Mouse (Mus musculus) heart, embryonic 12.5 days (tissue): ENCODE data around the gene Gm20604. TPM values are rescaled to one million over a fixed set of nuclear protein-coding genes. Genes with fewer than 3 reads are reported as not detected.
A peak's percentile ranks its signal among the peaks of the same experiment; 100 is the strongest.

Experiments
- ATAC-seq: fragments of 200-750 bp; cut with Nextera tagmentation; 2 replicates; pipeline ENCODE4 v1.8.0; 2017; ENCODE audit warnings: moderate TSS enrichment, moderate library complexity; ENCODE audit not compliant: insufficient number of reproducible peaks, low FRiP score
- H3K27ac ChIP-seq: fragments of 300-500 bp; sonication (generic); 2 replicates; pipeline ENCODE4 v1.5.1; 2016; ENCODE audit warnings: mild to moderate bottlenecking, moderate library complexity; ENCODE audit not compliant: poor library complexity, severe bottlenecking
- H3K27me3 ChIP-seq: fragments of 300-500 bp; sonication (generic); replicated peaks from 2 replicates; pipeline ENCODE4 v1.6.1; 2016; ENCODE audit warnings: mild to moderate bottlenecking, moderate library complexity
- H3K36me3 ChIP-seq: fragments of 300-500 bp; sonication (generic); 2 replicates; pipeline ENCODE4 v1.6.1; 2016; ENCODE audit warnings: mild to moderate bottlenecking, moderate library complexity
- H3K4me1 ChIP-seq: fragments of 300-500 bp; sonication (generic); replicated peaks from 2 replicates; pipeline ENCODE4 v1.6.1; 2016; ENCODE audit warnings: mild to moderate bottlenecking
- H3K4me2 ChIP-seq: fragments of 300-500 bp; sonication (generic); 2 replicates; pipeline ENCODE4 v1.6.1; 2016; ENCODE audit warnings: mild to moderate bottlenecking, moderate library complexity
- H3K4me3 ChIP-seq: fragments of 300-500 bp; sonication (generic); 2 replicates; pipeline ENCODE4 v1.5.1; 2016; ENCODE audit warnings: mild to moderate bottlenecking
- H3K9ac ChIP-seq: fragments of 300-500 bp; sonication (generic); 2 replicates; pipeline ENCODE4 v1.6.1; 2016; ENCODE audit warnings: mild to moderate bottlenecking, moderate library complexity
- H3K9me3 ChIP-seq: fragments of 300-500 bp; sonication (generic); replicated peaks from 2 replicates; pipeline ENCODE4 v1.6.1; 2016; ENCODE audit warnings: mild to moderate bottlenecking, moderate library complexity
- WGBS: fragments of 180-500 bp; shearing (Covaris S2); methylation state at CpG from one replicate; pipeline ENCODE4 v1.1.7; 2016; 5-methylcytosine and 5-hydroxymethylcytosine counted together
- polyA plus RNA-seq: library from polyadenylated mRNA; unstranded; fragments of >200 nt; fragmentation: Nextera tagmentation; extraction: Ambion mirVana; gene quantifications from 2 replicates; pipeline ENCODE4 v1.2.1, GENCODE M21; 2016

Gm20604 gene
- polyA plus RNA-seq, 1 experiment from 2014 or later, result 19.5 TPM

- H3K4me3 ChIP-seq, result peak overlapping the region; percentile 77
- 0 out of 2 replicates have a peak, but pooled peaks cover 3% of the 10 kb centered on the region for H3K27me3 ChIP-seq
- H3K27ac ChIP-seq, result peak overlapping the region; percentile 55
- H3K9ac ChIP-seq, result peak overlapping the region; percentile 85
- WGBS, result 3% methylated on average over 44 of the region's 45 CpGs
- no peaks in the 10 kb centered on the region for H3K36me3 ChIP-seq
- peak overlapping the region; percentile 98 for H3K4me2 ChIP-seq
- H3K9me3 ChIP-seq, result no peaks in the 10 kb centered on the region
- peak; percentile 83 for ATAC-seq
- H3K4me1 ChIP-seq, result peaks cover 40% of the 10 kb centered on the region
Measured at GRCm38 (mm10) chr12:102705216-102705871, 53.1 kb downstream of the Gm20604 start.

GRCm38 (mm10) chr12:102704457-102705198 is 53.8 kb downstream of the Gm20604 start, which contains the start of gene Itpk1:
Gene Itpk1 (minus strand): TSS chr12:102704930.
- WGBS, result under 1% methylated on average over 79 of the region's 105 CpGs
- H3K9ac ChIP-seq, result peak within 1 kb of the TSS; percentile 85
- ATAC-seq, result peak; percentile 93
- H3K27me3 ChIP-seq, result 0 out of 2 replicates have a peak, but pooled peaks cover 3% of the 10 kb centered on the region
- H3K4me1 ChIP-seq, result peaks cover 40% of the 10 kb centered on the region
- H3K4me2 ChIP-seq, result peak within 1 kb of the TSS; percentile 98
- peak within 1 kb of the TSS; percentile 55 for H3K27ac ChIP-seq
- no peaks in the 10 kb centered on the region for H3K36me3 ChIP-seq
- no peaks in the 10 kb centered on the region for H3K9me3 ChIP-seq
- H3K4me3 ChIP-seq, result peak within 1 kb of the TSS; percentile 77

- no peak overlapping the region for H3K27ac ChIP-seq
Measured at GRCm38 (mm10) chr12:102703921-102704408, 54.5 kb downstream of the Gm20604 start.

DNA sequence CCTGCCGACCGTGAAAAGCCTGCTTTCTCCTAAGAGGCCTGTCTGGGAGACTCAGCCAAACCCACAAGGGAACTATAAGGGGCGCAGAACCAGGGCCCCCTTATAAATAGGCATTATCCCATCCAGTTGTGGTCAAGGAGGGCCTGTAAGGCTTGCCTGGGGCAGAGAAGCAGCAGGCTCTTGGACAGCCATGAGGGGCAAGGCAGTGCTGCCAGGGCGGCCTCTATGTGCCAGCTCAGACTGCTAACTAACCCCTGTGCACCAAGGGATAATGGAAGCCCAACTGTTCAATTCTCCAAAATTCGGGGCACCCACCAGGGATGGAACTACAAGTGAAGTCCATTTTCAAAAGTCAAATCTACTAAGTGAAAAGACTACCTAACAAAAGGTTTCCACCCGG is 55.0 kb downstream of the Gm20604 start:
- H3K4me3 ChIP-seq, result peak overlapping the region; percentile 77
- no peak overlapping the region for H3K27ac ChIP-seq
- H3K4me2 ChIP-seq, result peak overlapping the region; percentile 98
- H3K27me3 ChIP-seq, result 0 out of 2 replicates have a peak, but pooled peaks cover 3% of the 10 kb centered on the region
- H3K36me3 ChIP-seq, result no peaks in the 10 kb centered on the region
- WGBS, result 55% methylated on average over 6 of the region's 6 CpGs
- peaks cover 40% of the 10 kb centered on the region for H3K4me1 ChIP-seq
- no peak for ATAC-seq
- H3K9me3 ChIP-seq, result no peaks in the 10 kb centered on the region
- H3K9ac ChIP-seq, result peak overlapping the region; percentile 44; the same call in 1 of the 2 replicates

More at GRCm38 (mm10) chr12:102703921-102704408, 54.5 kb downstream of the Gm20604 start:
- H3K4me2 ChIP-seq, result peak overlapping the region; percentile 98
- 0 out of 2 replicates have a peak, but pooled peaks cover 3% of the 10 kb centered on the region for H3K27me3 ChIP-seq
- no peak for ATAC-seq
- no peaks in the 10 kb centered on the region for H3K36me3 ChIP-seq
- no peaks in the 10 kb centered on the region for H3K9me3 ChIP-seq
- H3K4me1 ChIP-seq, result peaks cover 40% of the 10 kb centered on the region
- 12% methylated on average over 17 of the region's 17 CpGs for WGBS
- peak overlapping the region; percentile 77 for H3K4me3 ChIP-seq
- H3K9ac ChIP-seq, result peak overlapping the region; percentile 80

DNA sequence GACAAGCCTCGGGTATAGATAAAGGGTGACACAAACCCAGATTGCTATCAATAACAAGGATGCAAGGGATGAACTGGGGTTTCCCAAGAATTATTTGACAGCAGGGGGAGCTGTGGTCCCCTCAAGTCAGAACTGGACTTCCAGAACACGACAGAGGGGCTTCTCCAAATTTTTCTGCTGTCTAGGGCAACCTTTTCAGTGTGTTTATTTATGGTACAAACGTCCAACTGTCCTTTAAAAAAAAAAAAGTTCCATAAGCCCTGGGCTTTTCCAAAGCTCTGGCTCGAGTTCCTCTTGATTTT is 55.4 kb downstream of the Gm20604 start:
- Histone ChIP-seq H3K9me3 (no peaks in the 10 kb centered on the region), H3K4me3 (peak overlapping the region; percentile 77), H3K27ac (no peak overlapping the region), H3K4me1 (peaks cover 40% of the 10 kb centered on the region), H3K36me3 (no peaks in the 10 kb centered on the region), H3K27me3 (0 out of 2 replicates have a peak, but pooled peaks cover 3% of the 10 kb centered on the region), H3K9ac (peak overlapping the region; percentile 52), H3K4me2 (peak overlapping the region; percentile 98)
- ATAC-seq, result no peak
- 8% methylated on average over 4 of the region's 4 CpGs for WGBS

DNA sequence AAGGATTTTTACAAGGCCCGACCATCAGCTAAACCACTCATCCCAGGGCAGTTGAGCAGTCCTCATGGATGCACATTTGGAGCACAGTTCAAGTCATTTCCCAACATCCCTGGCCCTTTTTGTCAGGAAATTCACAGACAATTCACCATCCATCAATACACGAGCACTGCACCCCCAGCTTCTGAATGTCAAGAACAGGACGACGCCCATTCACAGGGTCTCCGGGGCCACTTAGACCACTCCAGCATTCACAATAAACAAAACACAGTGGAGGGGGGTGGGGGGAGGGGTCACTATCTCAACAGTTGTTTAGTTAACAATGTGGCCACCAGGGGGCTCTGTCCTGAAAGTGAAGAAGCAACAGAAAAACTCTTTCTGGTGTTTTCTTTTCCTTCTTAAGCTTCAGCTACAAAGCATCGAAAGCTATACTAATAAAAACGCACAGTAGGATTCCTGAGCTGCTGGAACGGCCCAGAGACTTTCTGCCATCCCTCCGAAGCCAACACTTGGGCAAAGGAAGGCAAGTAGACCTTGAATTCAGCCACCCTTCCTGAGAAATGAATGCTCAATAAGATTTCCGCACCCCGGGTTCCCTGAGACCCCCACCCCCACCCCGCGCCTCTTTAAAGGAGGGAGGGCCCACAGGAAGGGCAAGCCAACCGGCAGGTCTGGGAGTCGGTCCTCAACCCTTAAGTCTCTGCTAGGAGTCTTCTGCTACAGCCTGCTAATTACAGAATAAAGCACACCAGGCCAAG is 55.9 kb downstream of the Gm20604 start:
- 6% methylated on average over 15 of the region's 15 CpGs for WGBS
- Histone ChIP-seq H3K36me3 (no peaks in the 10 kb centered on the region), H3K27ac (no peak overlapping the region), H3K9me3 (no peaks in the 10 kb centered on the region), H3K4me2 (peak overlapping the region; percentile 63), H3K4me1 (peaks cover 38% of the 10 kb centered on the region), H3K27me3 (0 out of 2 replicates have a peak, but pooled peaks cover 1% of the 10 kb centered on the region), H3K4me3 (peak overlapping the region; percentile 24), H3K9ac (peak overlapping the region; percentile 52)
- no peak for ATAC-seq

- WGBS, result 85% methylated on average over 5 of the region's 5 CpGs
- Histone ChIP-seq H3K27ac (no peak overlapping the region), H3K4me3 (no peak overlapping the region), H3K9me3 (no peaks in the 10 kb centered on the region), H3K36me3 (no peaks in the 10 kb centered on the region), H3K9ac (no peak overlapping the region), H3K27me3 (no peaks in the 10 kb centered on the region), H3K4me1 (peaks cover 37% of the 10 kb centered on the region), H3K4me2 (no peak overlapping the region)
- ATAC-seq, result no peak
Measured at GRCm38 (mm10) chr12:102701691-102702207, 56.7 kb downstream of the Gm20604 start.

DNA sequence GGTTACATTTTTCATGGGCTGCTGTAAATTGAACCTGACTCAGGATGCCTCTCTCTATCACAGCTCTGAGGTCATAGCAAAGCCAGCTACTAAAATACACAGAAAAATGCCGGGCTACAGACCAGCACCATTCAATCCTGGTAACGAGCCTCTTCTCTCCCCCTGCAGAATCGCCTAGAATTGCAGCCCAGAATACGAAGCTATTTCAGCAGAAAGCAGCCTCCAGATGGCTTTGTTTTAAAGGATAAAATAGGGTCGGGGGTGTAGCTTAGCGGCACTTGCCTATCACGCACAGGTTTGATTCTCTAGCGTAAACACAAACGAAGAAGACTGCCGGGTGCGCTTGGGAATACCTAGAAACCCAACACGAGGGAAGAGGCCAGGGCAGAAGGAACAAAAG is 58.0 kb downstream of the Gm20604 start:
- no peaks in the 10 kb centered on the region for H3K9me3 ChIP-seq
- peaks cover 40% of the 10 kb centered on the region for H3K4me1 ChIP-seq

DNA sequence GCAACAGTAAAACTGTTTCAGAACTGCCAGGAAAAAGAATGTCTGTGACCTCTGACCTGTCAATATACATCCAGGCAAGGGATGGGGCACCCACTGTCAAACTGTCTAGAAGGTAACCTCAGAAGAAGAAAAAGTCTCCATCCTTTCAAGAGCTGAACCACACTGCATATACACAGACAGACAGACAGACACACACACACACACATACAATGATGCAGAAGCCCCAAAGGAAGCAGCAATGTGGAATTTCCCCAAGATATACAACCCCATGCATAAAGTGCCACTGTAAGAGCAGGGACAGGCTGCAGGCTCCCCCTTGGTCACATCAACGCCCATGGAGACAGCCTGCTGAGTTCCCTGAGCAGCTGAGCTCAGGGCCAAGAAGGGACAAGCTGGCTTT is 59.3 kb downstream of the Gm20604 start:
- Histone ChIP-seq H3K9ac (no peak overlapping the region), H3K4me2 (no peak overlapping the region), H3K36me3 (no peaks in the 10 kb centered on the region), H3K4me3 (no peak overlapping the region), H3K9me3 (no peaks in the 10 kb centered on the region), H3K4me1 (peaks cover 36% of the 10 kb centered on the region), H3K27ac (no peak overlapping the region), H3K27me3 (no peaks in the 10 kb centered on the region)
- 46% methylated on average over 1 of the region's 1 CpGs for WGBS
- ATAC-seq, result no peak

More for the DNA sequence above, 58.0 kb downstream of the Gm20604 start:
- no peak overlapping the region for H3K4me2 ChIP-seq
- no peak overlapping the region for H3K4me3 ChIP-seq
- no peaks in the 10 kb centered on the region for H3K27me3 ChIP-seq
- 75% methylated on average over 12 of the region's 12 CpGs for WGBS
- no peaks in the 10 kb centered on the region for H3K36me3 ChIP-seq
- no peak overlapping the region for H3K27ac ChIP-seq
- no peak overlapping the region for H3K9ac ChIP-seq
- no peak for ATAC-seq

DNA sequence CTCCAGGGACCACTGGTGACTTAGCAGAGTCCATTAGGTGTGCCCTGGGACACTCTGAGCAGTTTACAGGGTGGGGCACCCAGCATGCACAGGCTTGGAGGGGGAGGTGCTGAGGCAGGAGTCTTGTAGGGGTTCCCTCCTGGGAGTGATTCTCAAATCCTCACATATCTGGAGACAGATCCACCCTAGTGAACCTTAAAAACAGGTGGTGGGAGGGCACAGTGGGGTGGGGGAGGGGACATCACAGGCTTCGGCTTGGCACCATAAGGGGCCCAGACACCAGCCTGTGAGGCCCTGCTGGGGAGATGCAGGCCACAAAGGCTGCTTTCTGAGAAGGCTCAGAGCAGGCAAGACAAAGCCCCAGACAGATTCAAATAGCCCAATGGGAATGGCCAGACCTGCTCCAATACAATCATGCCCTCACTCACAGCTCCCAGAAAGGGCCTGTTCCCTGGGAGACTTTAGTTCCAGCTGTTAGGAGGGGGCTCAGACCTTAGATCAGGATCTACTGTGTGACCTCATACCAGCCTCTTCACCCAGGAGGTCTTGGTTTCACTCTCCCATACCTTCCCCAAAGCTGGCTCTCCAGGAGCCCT is 60.3 kb downstream of the Gm20604 start:
- Histone ChIP-seq H3K9ac (no peak overlapping the region), H3K36me3 (no peaks in the 10 kb centered on the region), H3K4me1 (peaks cover 26% of the 10 kb centered on the region), H3K4me2 (no peak overlapping the region), H3K27ac (no peak overlapping the region), H3K9me3 (no peaks in the 10 kb centered on the region), H3K4me3 (no peak overlapping the region), H3K27me3 (no peaks in the 10 kb centered on the region)
- ATAC-seq, result no peak
- WGBS, result 43% methylated on average over 1 of the region's 1 CpGs
